Mouse (Mus musculus) cortical plate, adult 2 months (tissue): ENCODE measurements around the gene Ncbp1.

Experiments used
- CTCF ChIP-seq: fragments of 200-500 bp; IDR thresholded peaks from 2 replicates; pipeline ENCODE4 v1.5.1; 2011; ENCODE audit warnings: mild to moderate bottlenecking, control low read depth, low read length; ENCODE audit not compliant: insufficient read depth; ENCODE audit errors: extremely low read depth
- POLR2A ChIP-seq: fragments of 200-500 bp; IDR thresholded peaks from 2 replicates; pipeline ENCODE4 v1.6.1; 2011; ENCODE audit warnings: mild to moderate bottlenecking, low read length, control low read depth; ENCODE audit not compliant: insufficient read depth; ENCODE audit errors: extremely low read depth

GRCm38 (mm10) chr4:46100539-46100938 lies 37.9 kb upstream of the Ncbp1 start:
- TF ChIP-seq CTCF = no peak
- TF ChIP-seq POLR2A = no peak
